Mouse (Mus musculus) embryonic facial prominence, embryonic 14.5 days (tissue): ENCODE data around the gene Sept9. TPM values are rescaled to one million over a fixed set of nuclear protein-coding genes. Genes with fewer than 3 reads are reported as not detected.

Source experiments
- ATAC-seq: fragments of 200-750 bp; cut with Nextera tagmentation; 2 replicates; pipeline ENCODE4 v1.8.0; 2017; ENCODE audit warnings: low read depth, moderate number of reproducible peaks, moderate TSS enrichment
- DNase-seq: peaks from one replicate; pipeline ENCODE4 v3.0.0-alpha.2; 2015; ENCODE audit warnings: low spot score
- H3K27ac ChIP-seq: fragments of 300-500 bp; sonication (generic); replicated peaks from 2 replicates; pipeline ENCODE4 v1.5.1; 2014; ENCODE audit warnings: low read depth, mild to moderate bottlenecking, low read length, moderate library complexity
- H3K27me3 ChIP-seq: fragments of 300-500 bp; sonication (generic); replicated peaks from 2 replicates; pipeline ENCODE4 v1.6.1; 2014; ENCODE audit warnings: low read length; ENCODE audit not compliant: control insufficient read depth, insufficient read depth
- H3K36me3 ChIP-seq: fragments of 300-500 bp; sonication (generic); 2 replicates; pipeline ENCODE4 v1.6.1; 2014; ENCODE audit warnings: low read length, mixed read lengths; ENCODE audit not compliant: control insufficient read depth, insufficient read depth
- H3K4me1 ChIP-seq: fragments of 300-500 bp; sonication (generic); 2 replicates; pipeline ENCODE4 v1.6.1; 2014; ENCODE audit warnings: antibody characterized with exemption, low read length; ENCODE audit not compliant: control insufficient read depth, insufficient read depth
- H3K4me2 ChIP-seq: fragments of 300-500 bp; sonication (generic); 2 replicates; pipeline ENCODE4 v1.6.1; 2014; ENCODE audit warnings: low read depth, mild to moderate bottlenecking, low read length, moderate library complexity, mixed read lengths
- H3K4me3 ChIP-seq: fragments of 300-500 bp; sonication (generic); 2 replicates; pipeline ENCODE4 v1.5.1; 2014; ENCODE audit warnings: low read depth, mild to moderate bottlenecking, low read length
- H3K9ac ChIP-seq: fragments of 300-500 bp; sonication (generic); 2 replicates; pipeline ENCODE4 v1.6.1; 2014; ENCODE audit warnings: low read depth, mild to moderate bottlenecking, low read length, moderate library complexity, mixed read lengths
- H3K9me3 ChIP-seq: fragments of 300-500 bp; sonication (generic); 2 replicates; pipeline ENCODE4 v1.6.1; 2016; ENCODE audit warnings: low read length; ENCODE audit not compliant: control insufficient read depth
- WGBS: fragments of 180-500 bp; shearing (Covaris S2); extraction: QIAGEN DNeasy Blood & Tissue Kit; methylation state at CpG from one replicate; pipeline ENCODE4 v1.1.7; 2014; 5-methylcytosine and 5-hydroxymethylcytosine counted together
- polyA plus RNA-seq: library from polyadenylated mRNA; unstranded; fragments of >200 nt; fragmentation: Nextera tagmentation; extraction: Ambion mirVana; gene quantifications from 2 replicates; pipeline ENCODE4 v1.2.1, GENCODE M21; 2014

Sept9 gene
- polyA plus RNA-seq, 1 experiment from 2014 or later, result 115 TPM

GRCm38 (mm10) chr11:117232032-117232431 is 32.6 kb downstream of the Sept9 start:
- Histone ChIP-seq H3K4me2 (peak overlapping the region; percentile 71), H3K9me3 (no peaks in the 10 kb centered on the region), H3K4me3 (peak overlapping the region; percentile 45), H3K27me3 (no peaks in the 10 kb centered on the region), H3K9ac (peak overlapping the region; percentile 60), H3K36me3 (no peaks in the 10 kb centered on the region), H3K27ac (peak overlapping the region; percentile 87), H3K4me1 (peaks cover 44% of the 10 kb centered on the region)
- DNase-seq, result peak; percentile 80
- 21% methylated on average over 15 of the region's 19 CpGs for WGBS
- no peak for ATAC-seq

- no peaks in the 10 kb centered on the region for H3K27me3 ChIP-seq
- peak overlapping the region; percentile 60 for H3K9ac ChIP-seq
- peak overlapping the region; percentile 87 for H3K27ac ChIP-seq
- H3K4me1 ChIP-seq, result peaks cover 44% of the 10 kb centered on the region
- DNase-seq, result peak; percentile 24
- ATAC-seq, result no peak
- H3K4me3 ChIP-seq, result peak overlapping the region; percentile 45
- peak overlapping the region; percentile 71 for H3K4me2 ChIP-seq
- H3K36me3 ChIP-seq, result no peaks in the 10 kb centered on the region
- 17% methylated on average over 10 of the region's 10 CpGs for WGBS
- H3K9me3 ChIP-seq, result no peaks in the 10 kb centered on the region
Observed at GRCm38 (mm10) chr11:117232886-117233458, 33.5 kb downstream of the Sept9 start.

GRCm38 (mm10) chr11:117233818-117234217 is 34.4 kb downstream of the Sept9 start:
- Histone ChIP-seq H3K27me3 (no peaks in the 10 kb centered on the region), H3K36me3 (no peaks in the 10 kb centered on the region), H3K4me3 (peak overlapping the region; percentile 45), H3K27ac (no peak overlapping the region), H3K4me2 (peak overlapping the region; percentile 71), H3K9ac (peak overlapping the region; percentile 60), H3K4me1 (peaks cover 44% of the 10 kb centered on the region), H3K9me3 (no peaks in the 10 kb centered on the region)
- DNase-seq (peak; percentile 45), ATAC-seq (peak; percentile 16; the same call in 1 of the 2 replicates)
- 33% methylated on average over 8 of the region's 8 CpGs for WGBS

GRCm38 (mm10) chr11:117235086-117235897 is 35.8 kb downstream of the Sept9 start:
- 23% methylated on average over 12 of the region's 12 CpGs for WGBS
- Histone ChIP-seq H3K36me3 (0 out of 2 replicates have a peak, but pooled peaks cover 3% of the 10 kb centered on the region), H3K4me1 (peaks cover 44% of the 10 kb centered on the region), H3K9ac (peak overlapping the region; percentile 40), H3K27ac (peak overlapping the region; percentile 66), H3K27me3 (no peaks in the 10 kb centered on the region), H3K4me2 (peak overlapping the region; percentile 71), H3K9me3 (no peaks in the 10 kb centered on the region), H3K4me3 (peak overlapping the region; percentile 7; the same call in 1 of the 2 replicates)
- ATAC-seq (peak; percentile 16; the same call in 1 of the 2 replicates), DNase-seq (peak; percentile 77)

GRCm38 (mm10) chr11:117235898-117236459 is 36.5 kb downstream of the Sept9 start:
- Histone ChIP-seq H3K4me1 (peaks cover 44% of the 10 kb centered on the region), H3K27ac (peak overlapping the region; percentile 66), H3K27me3 (no peaks in the 10 kb centered on the region), H3K4me2 (peak overlapping the region; percentile 71), H3K4me3 (no peak overlapping the region), H3K36me3 (0 out of 2 replicates have a peak, but pooled peaks cover 3% of the 10 kb centered on the region), H3K9me3 (no peaks in the 10 kb centered on the region), H3K9ac (peak overlapping the region; percentile 40)
- 16% methylated on average over 9 of the region's 9 CpGs for WGBS
- DNase-seq (peak; percentile 65), ATAC-seq (peak; percentile 5; the same call in 1 of the 2 replicates)

- 0 out of 2 replicates have a peak, but pooled peaks have one; percentile 47 for ATAC-seq
- no peak overlapping the region for H3K9ac ChIP-seq
- 0 out of 2 replicates have a peak, but pooled peaks cover 3% of the 10 kb centered on the region for H3K36me3 ChIP-seq
- 0 out of 2 replicates have a peak overlapping the region, but pooled peaks have one; percentile 13 for H3K4me2 ChIP-seq
- H3K27me3 ChIP-seq, result no peaks in the 10 kb centered on the region
- no peak overlapping the region for H3K27ac ChIP-seq
- no peak overlapping the region for H3K4me3 ChIP-seq
- WGBS, result 1% methylated on average over 4 of the region's 4 CpGs
- peaks cover 32% of the 10 kb centered on the region for H3K4me1 ChIP-seq
- no peaks in the 10 kb centered on the region for H3K9me3 ChIP-seq
- DNase-seq, result peak; percentile 94
Observed at GRCm38 (mm10) chr11:117238169-117238568, 38.7 kb downstream of the Sept9 start.

GRCm38 (mm10) chr11:117239617-117240016 is 40.2 kb downstream of the Sept9 start:
- 0 out of 2 replicates have a peak, but pooled peaks cover 3% of the 10 kb centered on the region for H3K36me3 ChIP-seq
- H3K9me3 ChIP-seq, result no peaks in the 10 kb centered on the region
- H3K27ac ChIP-seq, result no peak overlapping the region
- WGBS, result 50% methylated on average over 6 of the region's 6 CpGs
- peak; percentile 83 for DNase-seq
- H3K4me2 ChIP-seq, result no peak overlapping the region
- peaks cover 18% of the 10 kb centered on the region for H3K4me1 ChIP-seq
- H3K9ac ChIP-seq, result no peak overlapping the region
- ATAC-seq, result no peak
- H3K4me3 ChIP-seq, result no peak overlapping the region
- H3K27me3 ChIP-seq, result no peaks in the 10 kb centered on the region

GRCm38 (mm10) chr11:117240322-117240721 is 40.9 kb downstream of the Sept9 start:
- no peak for ATAC-seq
- H3K4me3 ChIP-seq, result no peak overlapping the region
- H3K4me1 ChIP-seq, result peaks cover 11% of the 10 kb centered on the region
- no peak for DNase-seq
- H3K27me3 ChIP-seq, result no peaks in the 10 kb centered on the region
- no peaks in the 10 kb centered on the region for H3K9me3 ChIP-seq
- 77% methylated on average over 9 of the region's 9 CpGs for WGBS
- H3K4me2 ChIP-seq, result no peak overlapping the region
- no peak overlapping the region for H3K9ac ChIP-seq
- H3K27ac ChIP-seq, result peak overlapping the region; percentile 61
- H3K36me3 ChIP-seq, result 0 out of 2 replicates have a peak, but pooled peaks cover 3% of the 10 kb centered on the region
